Mouse (Mus musculus): Measurements from ENCODE around the gene Kdm6b. TPM values are rescaled to one million over a fixed set of nuclear protein-coding genes. Genes with fewer than 3 reads are reported as not detected.

Kdm6b gene
- polyA plus RNA-seq (2016; fragmentation: Nextera tagmentation; extraction: Ambion mirVana) = 37.9 and 43.4 TPM in 2 replicates

DNA sequence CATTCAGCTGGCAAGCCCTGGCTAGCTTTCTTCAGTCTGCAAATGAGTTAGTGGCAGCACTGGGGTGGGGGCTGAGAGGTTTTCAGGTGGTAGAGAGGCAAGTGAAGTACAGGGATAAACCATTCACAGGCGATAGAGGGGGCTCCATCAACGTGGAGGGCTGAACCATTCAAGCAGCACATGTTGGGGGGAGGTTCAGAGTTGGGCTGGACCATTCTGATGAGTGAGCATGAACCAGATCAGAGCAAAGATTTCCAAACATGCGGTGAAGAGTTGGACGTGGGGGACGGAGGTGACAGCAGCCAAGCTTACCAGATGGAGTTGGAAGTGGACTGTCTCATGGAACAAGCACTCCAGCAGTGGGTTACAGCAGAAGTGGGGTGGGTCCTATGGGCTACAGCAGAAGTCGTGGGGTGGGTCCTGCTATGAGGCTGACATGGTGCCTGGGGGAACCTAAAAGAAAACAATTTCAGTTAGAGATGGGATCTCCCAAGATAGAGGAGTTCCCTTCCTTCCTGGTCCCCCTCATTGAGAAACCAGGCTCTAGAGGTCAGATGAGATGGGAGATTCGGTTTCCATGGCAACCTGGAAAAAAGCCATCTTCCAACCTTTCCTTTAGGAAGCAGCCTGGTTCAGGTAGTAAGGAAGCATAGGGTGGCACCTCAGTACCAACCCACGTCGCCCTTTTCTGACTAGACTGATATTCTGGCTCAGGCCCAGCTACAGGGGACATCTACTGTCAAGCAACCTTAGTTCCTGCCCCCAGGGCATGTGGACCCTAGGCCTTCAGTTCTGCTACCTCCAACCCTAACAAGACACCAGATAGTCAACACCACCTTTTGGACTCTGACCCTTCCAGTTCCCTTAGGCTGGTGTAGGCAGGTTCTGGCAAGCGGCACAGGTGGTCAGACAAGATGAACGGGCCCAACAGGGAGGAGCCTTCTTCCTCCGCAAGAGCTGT lies at the start of gene Kdm6b:
TSS of gene Kdm6b (minus strand) at position 455 of the 961 bp plus-strand sequence.
- H3K4me1 ChIP-seq (replicated peaks) = peaks cover 92% of the 10 kb centered on the region
- H3K27ac ChIP-seq = peak within 1 kb of the TSS; percentile 99
- 44% methylated on average over 12 of the region's 12 CpGs for whole genome bisulfite sequencing
- H3K36me3 ChIP-seq = peaks cover 26% of the 10 kb centered on the region
- peak; percentile 52 for DNase-seq (ENCODE audit: low spot score)
- H3K27me3 ChIP-seq (ENCODE audit: insufficient read depth, poor library complexity, severe bottlenecking) = no peaks in the 10 kb centered on the region
- peak within 1 kb of the TSS; percentile 82 for H3K4me3 ChIP-seq
- no peaks in the 10 kb centered on the region for H3K9me3 ChIP-seq

DNA sequence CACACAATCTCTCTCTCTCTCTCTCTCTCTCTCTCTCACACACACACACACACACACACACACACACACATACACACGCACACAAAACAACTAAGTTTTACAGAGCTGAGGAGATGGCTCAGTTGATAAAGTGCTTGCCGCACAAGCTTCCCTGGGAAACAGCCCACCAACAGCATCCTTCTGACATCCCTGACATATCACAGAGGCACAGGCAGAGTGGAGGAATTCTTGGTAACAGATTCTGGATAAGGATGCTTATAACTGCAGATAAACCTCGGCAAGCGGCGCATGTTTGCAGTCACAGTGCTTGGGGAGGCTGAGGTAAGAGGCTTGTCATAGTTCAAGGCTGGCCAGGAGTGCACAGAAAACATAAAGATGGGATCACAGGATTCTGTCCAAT lies 48.1 kb upstream of the Kdm6b start:
- Histone ChIP-seq H3K9me3 (no peaks in the 10 kb centered on the region), H3K36me3 (no peaks in the 10 kb centered on the region), H3K4me1 (replicated peaks) (peaks cover 17% of the 10 kb centered on the region), H3K4me3 (no peak overlapping the region), H3K27me3 (ENCODE audit: insufficient read depth, poor library complexity, severe bottlenecking) (no peaks in the 10 kb centered on the region), H3K27ac (no peak overlapping the region)
- DNase-seq (ENCODE audit: low spot score) = no peak
- 84% methylated on average over 5 of the region's 5 CpGs for WGBS

DNA sequence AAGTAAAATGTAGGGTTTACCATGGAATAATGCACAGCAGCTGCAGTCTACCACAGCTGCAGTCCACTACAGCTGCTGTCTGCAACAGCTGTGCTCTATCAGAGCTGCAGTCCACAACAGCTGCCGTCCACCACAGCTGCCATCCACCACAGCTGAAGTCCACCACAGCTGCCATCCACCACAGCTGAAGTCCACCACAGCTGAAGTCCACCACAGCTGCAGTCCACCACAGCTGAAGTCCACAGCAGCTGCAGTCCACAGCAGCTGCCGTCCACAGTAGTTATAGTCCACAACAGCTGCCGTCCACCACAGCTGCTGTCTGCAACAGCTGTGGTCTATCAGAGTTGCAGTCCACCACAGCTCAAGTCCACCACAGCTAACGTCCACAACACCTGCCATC lies 46.4 kb upstream of the Kdm6b start:
- peaks cover 19% of the 10 kb centered on the region for H3K4me1 ChIP-seq (replicated peaks)
- no peaks in the 10 kb centered on the region for H3K9me3 ChIP-seq
- no peaks in the 10 kb centered on the region for H3K36me3 ChIP-seq
- H3K27ac ChIP-seq = no peak overlapping the region
- H3K27me3 ChIP-seq (ENCODE audit: insufficient read depth, poor library complexity, severe bottlenecking) = no peaks in the 10 kb centered on the region
- DNase-seq (ENCODE audit: low spot score) = no peak
- 77% methylated on average over 4 of the region's 4 CpGs for WGBS
- H3K4me3 ChIP-seq = no peak overlapping the region

DNA sequence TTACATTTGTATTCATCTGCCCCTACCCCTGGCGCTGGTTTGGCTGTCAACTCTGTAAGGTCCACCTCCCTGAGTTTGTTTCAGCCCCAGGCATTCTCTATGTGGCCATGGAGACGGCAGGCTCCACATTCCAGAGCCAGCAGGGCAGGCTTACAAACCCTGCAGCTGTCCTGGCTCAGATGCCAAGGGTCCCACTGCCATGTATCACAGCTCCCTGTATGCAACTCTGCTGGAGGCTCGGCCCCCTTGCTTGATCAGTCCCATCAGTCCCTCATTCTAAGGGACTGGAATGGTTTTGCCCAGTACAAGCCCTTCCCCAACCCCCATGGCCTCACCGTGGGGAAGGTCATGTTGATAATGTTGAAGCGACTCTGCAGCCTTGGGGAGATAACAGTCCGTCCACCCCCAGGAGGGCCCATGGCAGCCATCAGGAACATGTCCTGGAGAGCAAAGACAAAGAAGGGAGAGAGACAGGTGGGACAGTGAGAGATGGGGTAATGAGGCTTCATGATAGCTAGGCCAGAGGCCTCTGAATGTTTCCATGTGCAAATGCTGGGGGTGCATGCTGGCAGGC lies 43.6 kb upstream of the Kdm6b start:
- DNase-seq (ENCODE audit: low spot score) = peak; percentile 60
- H3K27me3 ChIP-seq (ENCODE audit: insufficient read depth, poor library complexity, severe bottlenecking) = no peaks in the 10 kb centered on the region
- 13% methylated on average over 6 of the region's 6 CpGs for WGBS
- no peaks in the 10 kb centered on the region for H3K9me3 ChIP-seq
- no peak overlapping the region for H3K4me3 ChIP-seq
- H3K27ac ChIP-seq = peak overlapping the region; percentile 67
- peaks cover 32% of the 10 kb centered on the region for H3K4me1 ChIP-seq (replicated peaks)
- no peaks in the 10 kb centered on the region for H3K36me3 ChIP-seq

DNA sequence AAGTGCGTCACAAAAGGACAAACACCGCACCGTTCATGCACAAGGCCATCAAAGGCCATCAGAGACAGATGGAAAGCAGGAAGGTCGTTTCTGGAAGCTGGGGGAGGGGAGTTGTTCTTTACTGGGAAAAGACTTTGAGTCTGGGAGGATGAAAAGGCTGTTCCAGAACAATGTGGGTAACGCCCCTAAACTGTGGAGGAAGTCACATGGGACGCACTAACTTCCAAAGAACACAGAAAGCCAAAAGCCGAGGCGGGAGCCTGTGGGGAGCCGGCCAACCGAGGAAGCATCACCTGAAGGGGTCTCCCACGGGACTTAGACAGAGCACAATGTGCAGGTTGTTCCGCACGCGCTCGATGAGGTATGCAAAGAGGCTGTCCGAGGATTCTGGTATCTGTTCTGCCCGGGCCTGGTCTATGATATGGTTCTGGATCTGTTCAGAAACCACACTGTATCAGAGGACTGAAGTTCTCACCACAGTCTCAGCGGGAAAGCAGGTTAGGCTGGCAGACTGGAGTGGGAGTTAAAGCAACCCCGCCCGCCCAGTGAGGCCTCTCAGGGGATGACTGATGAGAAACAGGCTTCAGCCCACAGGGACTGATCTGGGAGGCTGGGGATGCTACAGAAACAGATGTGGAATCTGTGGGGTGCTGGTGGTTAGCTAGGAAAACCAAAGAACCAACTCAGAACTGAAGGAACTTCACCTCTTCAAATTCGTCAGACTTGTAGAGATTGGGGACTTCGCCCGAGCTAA lies 38.8 kb upstream of the Kdm6b start:
- H3K4me1 ChIP-seq (replicated peaks) = peaks cover 35% of the 10 kb centered on the region
- 51% methylated on average over 23 of the region's 23 CpGs for WGBS
- peak; percentile 32 for DNase-seq (ENCODE audit: low spot score)
- H3K27ac ChIP-seq = peak overlapping the region; percentile 82
- peak overlapping the region; percentile 24 for H3K4me3 ChIP-seq
- no peaks in the 10 kb centered on the region for H3K27me3 ChIP-seq (ENCODE audit: insufficient read depth, poor library complexity, severe bottlenecking)
- H3K9me3 ChIP-seq = no peaks in the 10 kb centered on the region
- no peaks in the 10 kb centered on the region for H3K36me3 ChIP-seq

DNA sequence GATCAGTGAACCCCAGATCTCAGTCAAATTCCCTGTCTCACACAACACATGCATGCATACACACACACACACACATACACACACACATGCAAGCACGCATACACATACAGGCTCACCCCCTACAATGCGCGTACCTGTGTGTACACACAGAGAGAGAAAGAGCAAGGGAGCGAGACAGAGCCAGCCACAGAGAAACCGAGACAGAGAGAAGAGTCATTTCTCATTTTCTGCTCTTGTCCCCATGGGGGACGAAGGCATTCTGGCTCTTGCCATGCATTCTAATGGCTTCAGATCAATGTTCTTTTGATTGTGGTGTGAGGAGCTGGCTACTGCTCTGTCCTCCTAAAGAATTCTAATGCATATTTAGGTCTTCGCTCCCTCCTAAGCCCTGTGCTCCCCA lies 33.8 kb upstream of the Kdm6b start:
- Histone ChIP-seq H3K36me3 (no peaks in the 10 kb centered on the region), H3K27ac (0 out of 2 replicates have a peak overlapping the region, but pooled peaks have one; percentile 45), H3K4me3 (no peak overlapping the region), H3K27me3 (ENCODE audit: insufficient read depth, poor library complexity, severe bottlenecking) (no peaks in the 10 kb centered on the region), H3K4me1 (replicated peaks) (peaks cover 22% of the 10 kb centered on the region), H3K9me3 (no peaks in the 10 kb centered on the region)
- 81% methylated on average over 7 of the region's 7 CpGs for WGBS
- no peak for DNase-seq (ENCODE audit: low spot score)

DNA sequence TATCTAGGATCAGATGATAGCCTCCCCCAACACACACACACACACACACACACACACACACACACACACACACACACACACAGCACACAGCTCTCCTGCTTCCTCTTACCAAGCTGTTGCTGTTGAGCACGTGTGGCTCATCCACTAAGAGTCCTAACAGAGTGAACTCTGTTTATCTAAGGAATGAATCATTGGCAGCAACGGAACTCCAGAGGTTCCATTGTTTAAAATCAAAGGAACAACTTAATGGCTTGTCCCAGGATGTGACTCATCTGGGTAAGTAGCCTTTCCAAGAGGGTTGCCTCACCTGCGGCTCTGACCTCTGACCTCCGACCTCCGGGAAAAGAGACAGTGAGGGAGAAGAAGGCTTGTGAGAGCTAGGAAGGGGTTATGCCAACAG lies 29.9 kb upstream of the Kdm6b start:
- no peaks in the 10 kb centered on the region for H3K36me3 ChIP-seq
- H3K4me1 ChIP-seq (replicated peaks) = peaks cover 12% of the 10 kb centered on the region; the same call in 1 of the 2 replicates
- H3K9me3 ChIP-seq = no peaks in the 10 kb centered on the region
- H3K4me3 ChIP-seq = no peak overlapping the region
- DNase-seq (ENCODE audit: low spot score) = no peak
- 60% methylated on average over 5 of the region's 5 CpGs for WGBS
- no peaks in the 10 kb centered on the region for H3K27me3 ChIP-seq (ENCODE audit: insufficient read depth, poor library complexity, severe bottlenecking)
- no peak overlapping the region; the same call in 1 of the 2 replicates for H3K27ac ChIP-seq

DNA sequence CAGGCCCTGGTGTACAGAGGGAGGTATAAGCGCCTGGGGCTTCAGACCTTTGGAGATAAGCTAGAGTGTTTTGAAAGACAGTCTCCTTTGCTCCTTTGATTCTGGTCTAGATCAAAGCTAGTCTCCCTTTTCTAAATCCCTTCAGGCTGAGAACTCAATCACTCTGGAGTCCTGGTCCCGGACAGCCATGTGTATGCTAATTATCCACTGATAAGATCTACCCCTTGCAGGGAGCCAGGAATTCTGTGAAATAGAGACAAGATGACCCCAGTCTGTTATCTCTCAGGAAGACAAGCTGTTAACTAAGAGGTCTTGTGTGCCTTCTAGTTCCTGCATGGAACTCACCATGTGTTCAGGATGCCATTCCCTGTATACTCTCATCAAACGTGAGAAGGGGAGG lies 23.8 kb upstream of the Kdm6b start:
- Histone ChIP-seq H3K36me3 (no peaks in the 10 kb centered on the region), H3K9me3 (no peaks in the 10 kb centered on the region), H3K4me3 (no peak overlapping the region), H3K4me1 (replicated peaks) (peaks cover 6% of the 10 kb centered on the region; the same call in 1 of the 2 replicates), H3K27me3 (ENCODE audit: insufficient read depth, poor library complexity, severe bottlenecking) (no peaks in the 10 kb centered on the region), H3K27ac (no peak overlapping the region)
- 43% methylated on average over 3 of the region's 3 CpGs for WGBS
- no peak for DNase-seq (ENCODE audit: low spot score)

DNA sequence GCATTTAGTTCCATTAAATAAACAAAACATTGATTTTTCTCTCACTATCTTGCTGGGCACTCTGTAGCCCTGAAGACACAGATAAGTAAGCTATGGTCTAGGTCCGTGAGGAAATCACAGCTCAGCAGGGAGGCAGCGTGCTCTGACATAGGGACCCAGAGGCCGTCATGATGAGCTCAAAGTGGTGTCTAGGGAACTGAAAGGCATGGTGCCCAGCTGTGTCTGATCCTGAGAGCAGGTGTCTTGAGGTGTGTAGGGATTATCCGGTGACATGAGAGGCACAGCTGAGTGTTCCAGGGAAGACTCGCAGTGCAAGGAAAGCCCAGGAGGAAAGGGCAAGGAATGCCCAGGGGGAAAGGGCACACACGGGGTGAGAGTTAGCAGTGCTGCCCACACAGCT lies 19.7 kb upstream of the Kdm6b start:
- 69% methylated on average over 6 of the region's 6 CpGs for WGBS
- H3K9me3 ChIP-seq = no peaks in the 10 kb centered on the region
- no peaks in the 10 kb centered on the region for H3K36me3 ChIP-seq
- DNase-seq (ENCODE audit: low spot score) = no peak
- H3K4me3 ChIP-seq = no peak overlapping the region
- peaks cover 6% of the 10 kb centered on the region; the same call in 1 of the 2 replicates for H3K27me3 ChIP-seq (ENCODE audit: insufficient read depth, poor library complexity, severe bottlenecking)
- no peak overlapping the region for H3K27ac ChIP-seq
- peaks cover 23% of the 10 kb centered on the region; the same call in 1 of the 2 replicates for H3K4me1 ChIP-seq (replicated peaks)

DNA sequence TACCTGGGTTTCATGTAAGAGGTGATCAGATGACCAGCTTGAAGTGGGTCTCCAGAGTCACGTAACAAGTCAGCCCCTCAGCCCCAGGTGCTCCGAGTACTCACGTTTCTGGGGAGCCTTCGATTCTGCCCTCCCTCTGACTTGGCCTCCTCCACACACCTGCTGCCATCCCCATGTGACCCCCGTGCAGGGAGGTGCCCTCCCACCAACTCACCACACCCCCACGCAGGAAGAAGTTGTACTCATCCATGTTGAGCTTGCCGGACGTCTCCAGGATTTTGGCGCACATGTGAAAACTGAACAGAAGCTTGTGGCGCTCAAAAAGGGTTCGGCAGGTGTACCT lies 19.1 kb upstream of the Kdm6b start:
- no peak for DNase-seq (ENCODE audit: low spot score)
- Histone ChIP-seq H3K4me3 (no peak overlapping the region), H3K4me1 (replicated peaks) (peaks cover 21% of the 10 kb centered on the region; the same call in 1 of the 2 replicates), H3K9me3 (no peaks in the 10 kb centered on the region), H3K36me3 (no peaks in the 10 kb centered on the region), H3K27me3 (ENCODE audit: insufficient read depth, poor library complexity, severe bottlenecking) (peaks cover 6% of the 10 kb centered on the region; the same call in 1 of the 2 replicates), H3K27ac (no peak overlapping the region)
- 77% methylated on average over 11 of the region's 11 CpGs for WGBS

DNA sequence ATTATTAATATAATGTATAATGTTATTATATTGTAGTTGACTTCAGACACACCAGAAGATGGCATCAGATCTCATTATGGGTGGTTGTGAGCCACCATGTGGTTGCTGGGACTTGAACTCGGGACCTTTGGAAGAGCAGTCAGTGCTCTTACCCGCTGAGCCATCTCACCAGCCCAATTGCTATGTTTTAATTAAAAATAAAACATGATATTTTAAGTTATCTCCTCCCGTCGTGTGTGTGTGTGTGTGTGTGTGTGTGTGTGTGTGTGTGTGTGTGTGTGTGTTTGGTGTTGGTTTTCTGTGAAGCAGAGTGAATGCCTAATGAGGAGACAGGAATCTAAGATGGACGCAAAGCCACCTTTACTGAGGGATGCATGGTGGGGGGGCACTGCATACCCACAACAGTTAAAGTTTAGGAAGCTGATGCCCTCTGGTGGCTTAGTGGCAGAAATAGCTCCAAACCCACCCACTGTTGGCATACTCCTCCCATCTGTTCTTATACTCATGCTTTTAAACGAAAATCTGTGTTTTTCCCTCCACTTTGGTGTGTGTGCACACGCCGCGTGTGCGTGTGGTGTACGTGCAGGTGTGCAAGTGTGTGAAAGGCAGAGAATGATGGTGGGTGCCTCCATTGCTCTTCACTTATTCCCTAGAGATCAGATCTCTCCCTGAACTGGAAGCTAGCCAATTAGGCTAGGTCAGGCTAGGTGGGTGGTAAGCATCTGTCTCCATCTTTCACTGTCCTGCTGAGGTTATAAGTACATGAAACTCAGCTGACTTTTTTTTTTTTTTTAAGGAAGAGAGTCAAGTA lies 18.6 kb upstream of the Kdm6b start:
- Histone ChIP-seq H3K4me1 (replicated peaks) (peaks cover 18% of the 10 kb centered on the region; the same call in 1 of the 2 replicates), H3K27me3 (ENCODE audit: insufficient read depth, poor library complexity, severe bottlenecking) (peaks cover 8% of the 10 kb centered on the region; the same call in 1 of the 2 replicates), H3K9me3 (no peaks in the 10 kb centered on the region), H3K36me3 (no peaks in the 10 kb centered on the region), H3K27ac (no peak overlapping the region), H3K4me3 (0 out of 2 replicates have a peak overlapping the region, but pooled peaks have one; percentile 7)
- peak; percentile 70 for DNase-seq (ENCODE audit: low spot score)
- 37% methylated on average over 11 of the region's 11 CpGs for WGBS

DNA sequence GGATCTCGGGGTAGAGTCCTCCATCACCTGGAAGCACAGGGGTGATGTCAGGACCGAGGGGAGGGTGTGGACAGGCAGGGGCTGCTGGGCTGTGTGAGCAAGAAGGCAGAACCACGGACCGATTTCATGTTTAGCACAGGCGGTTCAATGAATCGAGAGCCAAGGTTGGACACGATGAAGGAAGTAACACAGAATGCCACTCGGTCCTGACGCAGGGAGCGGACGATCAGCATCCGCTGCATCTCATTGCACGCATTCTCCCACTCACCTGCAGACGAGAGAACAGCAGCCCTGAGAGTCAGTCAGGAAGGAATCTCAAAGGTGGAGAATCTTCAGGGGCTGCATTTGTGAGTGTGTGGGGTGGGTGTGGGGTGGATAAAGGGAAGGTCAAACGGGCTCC lies 17.2 kb upstream of the Kdm6b start:
- no peak for DNase-seq (ENCODE audit: low spot score)
- no peaks in the 10 kb centered on the region for H3K9me3 ChIP-seq
- H3K36me3 ChIP-seq = no peaks in the 10 kb centered on the region
- 90% methylated on average over 15 of the region's 15 CpGs for WGBS
- H3K27me3 ChIP-seq (ENCODE audit: insufficient read depth, poor library complexity, severe bottlenecking) = peaks cover 8% of the 10 kb centered on the region; the same call in 1 of the 2 replicates
- no peak overlapping the region for H3K4me3 ChIP-seq
- H3K4me1 ChIP-seq (replicated peaks) = peaks cover 18% of the 10 kb centered on the region; the same call in 1 of the 2 replicates
- no peak overlapping the region for H3K27ac ChIP-seq
